Mouse (Mus musculus) ovary, postnatal 10 days (tissue): ENCODE results near the gene Gm14862.

Experiments
- DNase-seq: peaks from one replicate; pipeline ENCODE4 v3.0.0; 2022; ENCODE audit warnings: low spot score

Gene Gm14862

GRCm38 (mm10) chrX:9222412-9223221 is 34.1 kb downstream of the Gm14862 start:
- no peak for DNase-seq

DNA sequence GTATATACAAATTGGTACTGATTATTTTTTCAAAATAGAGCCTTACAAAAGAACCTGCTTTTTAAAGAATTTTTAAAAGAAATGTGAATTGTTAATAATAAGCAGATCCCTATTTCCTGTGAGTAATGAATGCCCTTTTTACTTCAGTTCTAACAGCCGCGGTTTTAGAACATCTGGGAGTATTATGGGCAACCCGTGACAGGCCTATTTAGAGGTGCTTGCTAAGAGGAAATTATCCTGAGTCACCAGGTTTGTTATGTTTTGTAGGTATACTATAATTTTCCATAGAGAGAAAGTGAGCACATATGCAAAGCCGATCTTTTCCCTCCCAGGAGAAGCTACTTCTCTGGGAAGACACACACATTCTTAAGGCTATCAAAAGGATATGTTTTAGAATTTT is 35.0 kb downstream of the Gm14862 start:
- DNase-seq, result no peak

- no peak for DNase-seq
These were observed 35.5 kb downstream of the Gm14862 start for GRCm38 (mm10) chrX:9221206-9221605.

GRCm38 (mm10) chrX:9219570-9219969 is 37.1 kb downstream of the Gm14862 start:
- no peak for DNase-seq

DNA sequence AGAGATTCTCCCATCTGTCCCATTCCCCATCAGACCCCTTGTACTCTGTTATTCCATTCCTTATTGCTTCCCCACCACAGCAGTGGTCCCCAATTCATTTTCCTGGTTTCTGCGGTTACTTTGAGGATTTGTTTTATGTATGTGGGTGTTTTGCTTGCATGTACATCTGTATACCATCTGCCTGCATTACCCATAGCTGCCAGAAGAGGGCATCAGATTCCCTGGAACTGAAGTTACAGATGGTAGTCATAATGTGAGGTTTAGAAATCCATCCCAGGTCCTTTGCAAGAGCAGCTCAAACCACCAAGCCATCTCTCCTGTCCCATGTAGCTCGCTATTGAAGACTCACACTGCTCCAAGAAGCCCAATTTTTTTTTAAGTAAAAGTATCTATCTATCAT is 40.5 kb downstream of the Gm14862 start:
- no peak for DNase-seq

GRCm38 (mm10) chrX:9205121-9205520 is 51.6 kb downstream of the Gm14862 start:
- no peak for DNase-seq

DNA sequence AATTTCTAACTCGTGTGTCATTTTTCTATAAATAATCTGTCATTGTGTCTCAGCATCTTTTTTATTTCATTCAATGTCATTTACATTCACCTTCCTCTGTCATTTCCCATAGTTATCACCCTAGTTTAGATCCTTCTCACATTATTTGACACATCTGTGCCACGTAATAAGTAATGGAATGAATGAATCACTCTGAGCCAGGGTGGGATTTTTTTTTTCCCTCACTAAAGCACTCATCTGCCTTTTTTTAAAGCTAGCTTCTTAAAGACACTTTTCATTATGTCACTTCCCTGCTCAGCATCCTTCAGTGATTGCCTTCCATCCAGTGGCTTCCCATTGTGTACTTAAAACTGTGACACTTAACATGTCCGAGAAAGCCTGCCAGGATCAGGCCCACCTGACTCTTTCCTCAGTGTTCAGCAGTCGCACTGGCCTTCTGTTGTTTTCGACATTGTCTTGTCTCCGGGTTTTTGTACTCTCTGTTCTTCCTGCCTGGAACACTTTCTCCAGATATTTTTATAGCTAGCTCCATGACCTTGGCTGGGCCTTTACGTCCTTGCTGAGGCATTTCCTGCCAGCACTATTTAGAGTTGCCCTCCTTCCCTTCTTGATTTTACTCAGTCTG is 53.8 kb downstream of the Gm14862 start:
- no peak for DNase-seq

GRCm38 (mm10) chrX:9201954-9202353 is 54.7 kb downstream of the Gm14862 start:
- no peak for DNase-seq
